Mouse (Mus musculus) gastrocnemius, postnatal 25 days (tissue): ENCODE results near the gene Fancg. TPM values are rescaled to one million over a fixed set of nuclear protein-coding genes. Genes with fewer than 3 reads are reported as not detected.

Experiments
- total RNA-seq, 2 experiments: library from RNA; stranded (reverse); gene quantifications; 1 replicate in 1 of 2; 2 replicates in 1 of 2; pipeline ENCODE4 v1.2.3; 2021

Fancg gene
- total RNA-seq, 2 experiments from 2014 or later: 1.0 to 2.4 TPM

Other genes starting within 250 kb of the Fancg start
- 10 to 100 TPM in 1 of 2 experiments, 1 to 10 TPM in 1; 8.8 to 19.3 TPM for gene Ccl21a, start 236.5 kb downstream of the Fancg start, total RNA-seq
- gene Fam205a1, start 156.6 kb downstream of the Fancg start, total RNA-seq: not detected
- gene Gm12394, start 153.7 kb downstream of the Fancg start, total RNA-seq: not detected
- gene Fam205c, start 136.3 kb downstream of the Fancg start, total RNA-seq: 1 to 10 TPM in 1 of 2 experiments, under 1 TPM in 1; 0.90 to 1.2 TPM
- 1 to 10 TPM in 1 of 2 experiments, under 1 TPM in 1; 0.64 to 1.5 TPM for gene Phf24, start 93.8 kb downstream of the Fancg start, total RNA-seq
- gene Dnajb5, start 60.7 kb downstream of the Fancg start, total RNA-seq: 100 to 1,000 TPM; 143 to 183 TPM
- not detected for gene 1700022I11Rik, start 40.9 kb downstream of the Fancg start, total RNA-seq
- gene Vcp, start 10.0 kb downstream of the Fancg start, total RNA-seq: 100 to 1,000 TPM; 219 to 236 TPM
- 1 to 10 TPM; 6.7 to 7.5 TPM for gene Pigo, start 15.3 kb upstream of the Fancg start, total RNA-seq
- gene Stoml2, start 21.2 kb upstream of the Fancg start, total RNA-seq: 10 to 100 TPM; 88.2 to 98.5 TPM
- 10 to 100 TPM; 18.7 to 33.5 TPM for gene Fam214b, start 35.7 kb upstream of the Fancg start, total RNA-seq
- 1 to 10 TPM; 2.9 to 3.0 TPM for gene Unc13b, start 48.4 kb upstream of the Fancg start, total RNA-seq